Mouse (Mus musculus) small intestine, adult 2 months (tissue): ENCODE data around the gene Fgb. TPM values are rescaled to one million over a fixed set of nuclear protein-coding genes. Genes with fewer than 3 reads are reported as not detected.

Source experiments
- H3K27ac ChIP-seq: fragments of 200-500 bp; 2 replicates; pipeline ENCODE4 v1.5.1; 2012; ENCODE audit warnings: low read depth, low read length, control low read depth, inconsistent platforms; ENCODE audit not compliant: insufficient read depth
- H3K27me3 ChIP-seq: fragments of 200-500 bp; 2 replicates; pipeline ENCODE4 v1.6.1; 2012; ENCODE audit warnings: mild to moderate bottlenecking, moderate library complexity, low read length, inconsistent platforms; ENCODE audit not compliant: control insufficient read depth, insufficient read depth
- H3K36me3 ChIP-seq: fragments of 200-500 bp; 2 replicates; pipeline ENCODE4 v1.6.1; 2012; ENCODE audit warnings: mild to moderate bottlenecking, low read length, control low read depth, inconsistent platforms; ENCODE audit not compliant: control insufficient read depth, insufficient read depth
- H3K4me1 ChIP-seq: fragments of 200-500 bp; 2 replicates; pipeline ENCODE4 v1.6.1; 2012; ENCODE audit warnings: low read length, inconsistent platforms, mixed read lengths; ENCODE audit not compliant: control insufficient read depth, insufficient read depth, insufficient read length
- H3K4me3 ChIP-seq: fragments of 200-500 bp; 2 replicates; pipeline ENCODE4 v1.5.1; 2012; ENCODE audit warnings: low read depth, mild to moderate bottlenecking, control low read depth, inconsistent platforms, low read length, moderate library complexity
- CTCF ChIP-seq: fragments of 200-500 bp; IDR thresholded peaks from 2 replicates; pipeline ENCODE4 v1.5.1; 2012; ENCODE audit warnings: low read depth, mild to moderate bottlenecking, control low read depth, inconsistent platforms, low read length, moderate library complexity, mixed read lengths; ENCODE audit not compliant: insufficient replicate concordance, insufficient read length; ENCODE audit errors: extremely low read depth
- POLR2A ChIP-seq: fragments of 200-500 bp; IDR thresholded peaks from 2 replicates; pipeline ENCODE4 v1.6.1; 2012; ENCODE audit warnings: low read depth, mild to moderate bottlenecking, control low read depth, inconsistent platforms, low read length, moderate library complexity
- WGBS: fragments of 180-500 bp; shearing (Covaris S2); methylation state at CpG from one replicate; pipeline ENCODE4 v1.1.7; 2018; 5-methylcytosine and 5-hydroxymethylcytosine counted together
- polyA plus RNA-seq: library from polyadenylated mRNA; depleted of rRNA; stranded (reverse); fragments of >200 nt; gene quantifications from 2 replicates; pipeline ENCODE4 v1.2.3, GENCODE M21; 2012

Fgb gene
- polyA plus RNA-seq, 1 experiment: not detected

DNA sequence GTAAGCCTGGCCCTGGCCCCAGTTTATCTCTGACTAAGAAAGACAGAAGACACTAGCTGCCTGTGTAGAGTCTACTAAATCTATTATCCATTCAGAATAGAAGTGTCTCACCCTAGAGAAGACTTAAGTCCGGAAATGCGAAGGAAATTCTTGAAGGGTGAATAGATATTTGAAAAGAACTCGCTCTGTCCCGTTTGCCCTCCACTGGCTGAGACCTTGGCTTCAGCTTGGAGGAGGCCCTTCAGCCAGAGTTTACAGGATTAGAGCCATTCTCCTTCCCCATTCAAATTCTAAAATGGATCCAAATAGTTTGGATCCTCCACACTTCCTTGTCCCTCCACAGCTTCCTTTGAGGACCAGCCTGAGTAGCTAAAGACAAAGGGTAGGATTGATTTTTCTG is 19.3 kb downstream of the Fgb start:
- no peaks in the 10 kb centered on the region for H3K4me1 ChIP-seq
- no peak for TF ChIP-seq CTCF
- no peak for TF ChIP-seq POLR2A
- H3K36me3 ChIP-seq: no peaks in the 10 kb centered on the region
- H3K27ac ChIP-seq: no peak overlapping the region
- WGBS: 92% methylated on average over 4 of the region's 4 CpGs
- no peaks in the 10 kb centered on the region for H3K27me3 ChIP-seq
- no peak overlapping the region for H3K4me3 ChIP-seq

DNA sequence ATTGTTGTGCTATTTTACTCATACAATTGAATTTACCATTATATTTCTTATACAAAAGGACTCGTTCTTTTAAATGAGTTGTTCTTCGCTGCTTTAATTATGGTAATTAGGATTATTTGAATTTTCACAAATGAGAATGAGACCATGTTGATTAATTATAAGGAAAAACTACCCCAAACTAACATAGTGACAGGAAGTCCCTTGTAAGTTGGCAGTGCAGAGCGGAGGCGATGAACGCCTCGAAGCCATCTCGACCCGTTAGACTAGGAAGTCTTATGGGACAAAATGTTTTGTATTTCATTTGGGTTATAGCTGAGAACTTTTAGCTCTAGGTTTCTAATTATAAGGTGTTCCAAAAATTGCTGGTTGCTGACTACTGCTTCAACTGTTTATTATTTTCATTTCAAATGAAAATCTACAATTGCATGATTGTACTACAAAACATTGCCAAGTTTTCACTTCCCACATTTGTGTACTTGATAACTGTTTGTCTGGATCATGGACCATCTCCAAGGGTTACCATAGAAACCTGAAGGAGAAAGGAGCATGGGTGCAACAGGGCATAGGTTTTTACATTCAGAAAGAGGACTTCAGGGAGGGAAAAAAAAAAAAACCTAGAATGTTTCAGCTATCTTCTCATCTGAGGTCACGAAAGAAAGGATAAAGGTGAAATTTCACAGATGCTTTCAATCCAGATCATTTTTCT is 22.0 kb downstream of the Fgb start:
- H3K36me3 ChIP-seq: no peaks in the 10 kb centered on the region
- no peaks in the 10 kb centered on the region for H3K4me1 ChIP-seq
- no peak for TF ChIP-seq CTCF
- no peak for TF ChIP-seq POLR2A
- no peaks in the 10 kb centered on the region for H3K27me3 ChIP-seq
- H3K4me3 ChIP-seq: no peak overlapping the region
- 92% methylated on average over 9 of the region's 9 CpGs for WGBS
- no peak overlapping the region for H3K27ac ChIP-seq

DNA sequence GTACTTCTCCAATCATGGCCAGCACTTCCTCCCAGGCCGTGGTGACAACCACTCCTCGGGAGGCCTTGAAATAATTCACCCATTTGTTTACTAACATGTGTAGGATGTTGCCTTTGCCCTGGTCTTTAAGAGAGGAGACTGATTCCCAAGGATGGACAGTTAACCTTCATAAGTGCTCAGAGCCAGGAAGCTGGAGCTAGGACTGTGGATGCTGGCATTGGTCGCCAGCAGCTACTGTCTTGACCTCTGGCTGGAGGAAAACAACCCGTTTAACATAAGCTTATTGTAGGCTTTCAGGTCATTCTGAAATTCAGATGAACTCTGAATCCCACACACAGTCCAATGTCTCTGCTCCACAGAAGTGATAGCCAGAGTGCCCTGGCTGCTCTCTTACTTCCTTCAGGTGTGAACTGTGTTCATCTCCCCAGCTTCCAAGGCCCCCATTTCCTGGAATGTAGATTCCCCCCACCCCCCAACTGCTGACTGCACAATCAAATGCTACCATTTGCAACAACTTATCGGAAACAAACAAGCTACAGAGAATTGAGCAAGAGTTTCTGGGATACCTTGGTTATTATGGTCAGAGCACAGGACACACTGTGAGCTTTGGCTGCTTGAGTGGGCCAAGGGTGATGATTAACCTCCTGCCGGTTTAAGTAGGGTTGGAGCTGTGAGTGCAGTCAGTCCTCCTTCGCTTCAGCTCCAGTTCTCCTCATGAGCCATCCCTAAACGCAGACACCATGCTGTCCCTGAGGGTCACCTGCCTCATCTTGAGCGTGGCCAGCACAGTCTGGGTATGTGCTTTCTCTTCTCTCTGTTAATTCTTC is 24.0 kb downstream of the Fgb start, which contains the start of gene Fga:
Gene Fga, plus strand, starts transcription at position 602 of the 827 bp plus-strand sequence.
- Histone ChIP-seq H3K27ac (no peak within 1 kb of the TSS), H3K36me3 (no peaks in the 10 kb centered on the region), H3K4me3 (no peak within 1 kb of the TSS), H3K4me1 (no peaks in the 10 kb centered on the region), H3K27me3 (no peaks in the 10 kb centered on the region)
- TF ChIP-seq POLR2A: no peak
- no peak for TF ChIP-seq CTCF
- 60% methylated on average over 9 of the region's 9 CpGs for WGBS

DNA sequence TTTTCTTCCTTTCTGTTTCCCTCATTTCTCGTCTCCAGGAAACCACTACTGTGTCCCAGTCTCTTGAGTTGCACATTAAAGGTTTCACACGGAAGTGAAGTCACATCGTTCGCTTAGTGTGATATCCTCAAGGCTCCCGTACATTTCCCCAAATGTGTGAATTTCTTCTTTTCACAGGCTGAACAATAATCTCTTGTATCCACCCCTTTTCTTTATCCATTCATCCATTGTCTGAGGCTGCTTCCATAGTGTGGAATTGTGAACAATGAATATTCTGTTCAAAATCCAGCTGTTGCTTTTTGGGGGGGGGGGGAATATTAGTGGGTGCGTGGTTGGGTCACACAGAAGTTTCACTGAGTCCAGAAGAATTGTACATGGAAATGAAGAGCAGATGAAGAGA is 24.6 kb downstream of the Fgb start:
- WGBS: 84% methylated on average over 6 of the region's 6 CpGs

DNA sequence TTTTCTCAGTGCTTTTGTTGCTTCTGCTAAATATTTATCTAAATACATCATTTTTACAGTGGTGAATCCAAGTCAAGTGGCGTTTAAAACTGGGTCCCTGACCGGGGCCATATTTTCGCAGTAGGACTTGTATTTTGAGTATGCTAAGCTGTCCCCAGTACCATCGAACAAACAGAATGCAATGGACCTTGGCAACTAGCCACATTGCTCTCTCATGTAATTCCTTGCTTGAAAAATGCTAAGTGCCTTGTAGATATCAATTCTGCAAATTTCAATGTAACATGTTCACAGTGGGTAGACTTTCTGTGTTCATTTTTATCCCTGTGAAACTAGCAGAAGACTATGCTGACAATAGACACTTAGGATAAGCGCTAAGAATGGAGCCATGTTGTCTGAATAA is 28.5 kb downstream of the Fgb start:
- no peak for TF ChIP-seq CTCF
- TF ChIP-seq POLR2A: no peak
- H3K4me3 ChIP-seq: no peak overlapping the region
- H3K27me3 ChIP-seq: no peaks in the 10 kb centered on the region
- H3K4me1 ChIP-seq: no peaks in the 10 kb centered on the region
- no peaks in the 10 kb centered on the region for H3K36me3 ChIP-seq
- WGBS: 87% methylated on average over 5 of the region's 5 CpGs
- no peak overlapping the region for H3K27ac ChIP-seq

More for the DNA sequence above, 24.6 kb downstream of the Fgb start:
- no peak overlapping the region for H3K27ac ChIP-seq
- no peaks in the 10 kb centered on the region for H3K4me1 ChIP-seq
- H3K36me3 ChIP-seq: no peaks in the 10 kb centered on the region
- no peak overlapping the region for H3K4me3 ChIP-seq
- H3K27me3 ChIP-seq: no peaks in the 10 kb centered on the region
- no peak for TF ChIP-seq CTCF
- TF ChIP-seq POLR2A: no peak

DNA sequence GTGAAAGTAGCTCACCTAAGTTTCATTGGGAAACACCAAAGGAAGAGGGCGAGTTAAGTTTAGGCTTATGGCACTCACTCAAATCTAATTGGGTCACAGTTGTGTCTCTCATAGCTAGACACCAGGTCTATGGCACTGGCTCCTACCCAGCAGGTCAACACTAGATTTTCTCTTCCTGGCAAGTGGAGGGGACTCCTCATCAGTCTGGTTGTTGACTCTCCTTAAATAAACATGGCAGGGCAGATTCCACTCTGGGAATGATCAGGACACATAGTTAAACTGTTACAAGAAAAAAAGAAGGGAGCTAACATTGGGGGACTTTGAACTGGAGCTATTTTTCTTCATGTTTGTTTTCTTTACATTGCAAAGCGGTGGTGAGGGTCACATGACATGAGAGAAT is 29.3 kb downstream of the Fgb start:
- no peak overlapping the region for H3K27ac ChIP-seq
- H3K4me1 ChIP-seq: no peaks in the 10 kb centered on the region
- no peak overlapping the region for H3K4me3 ChIP-seq
- 43% methylated on average over 2 of the region's 2 CpGs for WGBS
- no peak for TF ChIP-seq POLR2A
- no peak for TF ChIP-seq CTCF
- no peaks in the 10 kb centered on the region for H3K36me3 ChIP-seq
- H3K27me3 ChIP-seq: no peaks in the 10 kb centered on the region

DNA sequence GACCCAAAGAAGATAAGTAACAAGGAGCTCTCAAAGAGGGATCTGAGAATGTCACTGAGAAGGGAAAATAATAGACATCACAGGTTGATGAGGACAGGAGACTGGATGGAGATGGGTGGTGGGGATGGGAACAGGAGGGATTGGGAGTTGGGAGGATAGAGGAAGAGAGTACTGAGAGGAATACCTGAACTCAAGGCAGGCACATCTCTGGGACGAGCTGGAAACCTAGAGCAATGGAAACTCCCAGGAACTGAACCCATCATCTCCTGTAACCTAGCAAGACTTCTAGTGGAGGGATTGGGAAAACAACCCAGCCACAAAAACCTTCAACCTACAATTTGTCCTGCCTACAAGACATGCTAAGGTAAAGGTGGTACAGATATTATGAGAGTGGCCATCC is 33.4 kb downstream of the Fgb start:
- Histone ChIP-seq H3K36me3 (no peaks in the 10 kb centered on the region), H3K27ac (no peak overlapping the region), H3K4me1 (no peaks in the 10 kb centered on the region), H3K27me3 (no peaks in the 10 kb centered on the region), H3K4me3 (no peak overlapping the region)
- 62% methylated on average over 1 of the region's 1 CpGs for WGBS
- TF ChIP-seq CTCF (no peak), POLR2A (no peak)
